Mouse (Mus musculus) CD4-positive, CD25-positive, alpha-beta regulatory T cell, adult 9 weeks (primary cell): Measurements from ENCODE around the gene Olfr641. TPM values are rescaled to one million over a fixed set of nuclear protein-coding genes. Genes with fewer than 3 reads are reported as not detected.

ENCODE experiments used
- polyA plus RNA-seq: library from polyadenylated mRNA; unstranded; fragments of 100-300 nt; shearing (Covaris generic); gene quantifications from one replicate; pipeline ENCODE4 v1.2.1, GENCODE M21; 2017

The Olfr641 gene
- polyA plus RNA-seq, result not detected

GRCm38 (mm10) chr7:104035145-104035544 lies at the start of gene Olfr641:
TSS of gene Olfr641 (plus strand) at chr7:104035445.

DNA sequence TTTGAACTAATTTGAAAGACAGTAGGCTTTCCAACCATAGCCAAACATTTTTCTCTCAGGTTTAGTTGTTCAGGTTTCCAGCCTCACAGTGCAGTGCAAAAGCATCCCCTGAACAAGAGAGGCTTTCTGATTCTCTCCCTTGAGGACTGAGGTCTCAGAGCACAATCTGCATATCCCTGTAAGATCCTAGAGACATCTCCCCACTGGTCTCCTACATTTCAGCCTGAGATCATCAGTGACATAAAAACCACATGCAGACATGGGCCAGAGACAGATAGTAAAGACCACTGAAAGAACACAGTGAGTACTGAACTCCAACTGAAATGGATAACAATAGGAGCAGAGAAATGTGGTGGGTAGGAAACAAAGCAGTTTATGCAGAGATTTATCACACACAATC lies 36.8 kb upstream of the Olfr641 start, which contains the start of gene Olfr638:
Gene Olfr638 (plus strand): TSS at position 301 of the 400 bp plus-strand sequence.

GRCm38 (mm10) chr7:104017203-104017602 lies 18.0 kb upstream of the Olfr641 start, which contains the start of gene Olfr639:
TSS of gene Olfr639 (minus strand) at chr7:104017303.

DNA sequence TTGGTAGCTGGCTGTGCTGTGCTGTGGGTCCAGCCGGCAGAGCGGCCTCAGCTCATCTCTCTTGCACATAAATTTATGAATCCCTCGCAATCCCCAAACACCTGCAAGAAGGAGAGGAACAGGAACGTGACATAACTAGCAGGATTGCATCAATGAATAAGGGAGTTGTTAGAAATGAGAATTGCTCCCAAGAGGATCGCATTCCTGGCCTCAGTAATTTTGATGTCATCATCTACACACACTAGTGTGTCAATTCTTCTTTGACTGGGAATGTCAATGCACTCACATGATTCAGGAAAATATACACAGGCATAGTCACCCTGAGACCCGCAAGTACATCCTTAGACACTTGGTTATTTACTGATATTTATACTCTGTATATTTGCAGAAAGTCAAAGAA lies 9.8 kb upstream of the Olfr641 start, which contains the start of gene Olfr640:
Gene Olfr640 (minus strand): TSS at position 101 of the 400 bp plus-strand sequence.

DNA sequence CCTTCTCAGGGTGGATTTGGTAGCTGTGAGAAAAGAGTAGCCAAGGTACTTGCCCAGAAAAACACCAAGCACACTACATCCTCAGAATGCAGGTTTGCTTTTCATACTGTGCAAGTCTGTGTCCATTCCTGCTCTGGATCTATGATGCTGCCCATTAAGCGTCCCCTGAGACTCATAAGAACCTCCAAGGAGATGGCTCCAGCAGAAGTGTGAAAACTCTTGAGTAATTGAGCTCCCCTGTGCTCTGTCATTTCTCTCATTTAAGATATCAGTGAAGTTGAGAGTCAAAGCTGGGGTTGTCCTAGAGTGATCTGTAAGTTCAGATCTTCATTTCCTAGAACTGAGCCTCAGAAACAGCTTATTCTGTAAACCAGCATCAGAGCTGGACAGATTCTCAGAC lies 17.3 kb downstream of the Olfr641 start, which contains the start of gene Olfr642:
Gene Olfr642 (minus strand): TSS at position 101 of the 400 bp plus-strand sequence.

GRCm38 (mm10) chr7:104061345-104061744 lies 26.1 kb downstream of the Olfr641 start, which contains the start of gene 4930516K23Rik:
TSS of gene 4930516K23Rik (minus strand) at chr7:104061445.

DNA sequence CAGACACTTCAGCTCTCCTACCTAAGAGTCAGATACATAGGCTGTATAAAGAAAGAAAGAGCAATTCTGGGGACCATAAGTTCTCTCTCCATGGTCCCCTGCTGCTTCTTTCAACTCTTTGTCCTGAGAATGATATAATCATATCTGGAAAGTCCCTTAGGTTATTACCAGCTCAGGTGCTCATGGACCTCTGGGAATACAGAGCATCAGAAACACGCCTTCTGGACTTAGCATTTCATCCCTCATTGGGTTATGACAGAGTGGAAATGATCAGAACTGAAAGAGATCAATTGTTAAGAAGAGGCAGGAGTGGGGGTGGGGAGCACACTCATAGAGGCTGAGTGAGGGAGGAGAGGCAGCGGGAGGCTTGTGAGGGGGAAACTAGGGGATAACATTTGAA lies 36.5 kb downstream of the Olfr641 start, which contains the start of gene Olfr644:
Gene Olfr644 (minus strand): TSS at position 101 of the 400 bp plus-strand sequence.

GRCm38 (mm10) chr7:104085365-104085764 lies 50.1 kb downstream of the Olfr641 start, which contains the start of gene Olfr645:
TSS of gene Olfr645 (minus strand) at chr7:104085465.

Other genes with a start within 250 kb of the Olfr641 start
- gene Olfr67, start 243.6 kb upstream of the Olfr641 start, polyA plus RNA-seq, result not detected
- 19.9 TPM for gene Hbb-bt, start 221.4 kb upstream of the Olfr641 start, polyA plus RNA-seq
- gene Hbb-bs, start 207.3 kb upstream of the Olfr641 start, polyA plus RNA-seq, result 82.8 TPM
- gene Hbb-bh2, start 194.9 kb upstream of the Olfr641 start, polyA plus RNA-seq, result not detected
- gene Hbb-bh1, start 192.3 kb upstream of the Olfr641 start, polyA plus RNA-seq, result not detected
- gene Hbb-y, start 182.2 kb upstream of the Olfr641 start, polyA plus RNA-seq, result not detected
- not detected for gene Olfr66, start 149.2 kb upstream of the Olfr641 start, polyA plus RNA-seq
- gene Olfr64, start 141.0 kb upstream of the Olfr641 start, polyA plus RNA-seq, result not detected
- not detected for gene Olfr65, start 132.0 kb upstream of the Olfr641 start, polyA plus RNA-seq
- gene Olfr631, start 106.6 kb upstream of the Olfr641 start, polyA plus RNA-seq, result not detected
- gene Olfr632, start 101.1 kb upstream of the Olfr641 start, polyA plus RNA-seq, result not detected
- gene Olfr633, start 91.0 kb upstream of the Olfr641 start, polyA plus RNA-seq, result not detected
- 0.04 TPM for gene Olfr635, start 64.3 kb upstream of the Olfr641 start, polyA plus RNA-seq
- gene Olfr638, start 36.7 kb upstream of the Olfr641 start, polyA plus RNA-seq, result not detected
- gene Olfr639, start 18.1 kb upstream of the Olfr641 start, polyA plus RNA-seq, result not detected
- gene Olfr640, start 9.9 kb upstream of the Olfr641 start, polyA plus RNA-seq, result not detected
- gene Olfr642, start 17.2 kb downstream of the Olfr641 start, polyA plus RNA-seq, result 0.06 TPM
- gene 4930516K23Rik, start 26.0 kb downstream of the Olfr641 start, polyA plus RNA-seq, result not detected
- not detected for gene Olfr644, start 36.4 kb downstream of the Olfr641 start, polyA plus RNA-seq
- gene Olfr645, start 50.0 kb downstream of the Olfr641 start, polyA plus RNA-seq, result not detected
- gene Olfr646, start 69.4 kb downstream of the Olfr641 start, polyA plus RNA-seq, result not detected
- gene Ubqln5, start 94.4 kb downstream of the Olfr641 start, polyA plus RNA-seq, result not detected
- gene Olfr643, start 102.0 kb downstream of the Olfr641 start, polyA plus RNA-seq, result not detected
- not detected for gene Ubqln3, start 107.8 kb downstream of the Olfr641 start, polyA plus RNA-seq
- not detected for gene Ubqlnl, start 115.1 kb downstream of the Olfr641 start, polyA plus RNA-seq
- not detected for gene Olfm5, start 129.4 kb downstream of the Olfr641 start, polyA plus RNA-seq
- 0.26 TPM for gene Olfr648, start 147.9 kb downstream of the Olfr641 start, polyA plus RNA-seq
- gene Olfr649, start 160.5 kb downstream of the Olfr641 start, polyA plus RNA-seq, result not detected
- gene Trim6, start 183.3 kb downstream of the Olfr641 start, polyA plus RNA-seq, result 1.7 TPM
- gene Trim34a, start 209.0 kb downstream of the Olfr641 start, polyA plus RNA-seq, result 63.8 TPM